Mouse (Mus musculus) cerebellum, adult 2 months (tissue): Measurements from ENCODE around the gene Gtf2a1. TPM values are rescaled to one million over a fixed set of nuclear protein-coding genes. Genes with fewer than 3 reads are reported as not detected.
"Not testable (repeated sequence)": the region's sequence is repeated elsewhere in the genome, so short reads cannot be mapped to it uniquely, and the experiment has no call there.

Experiments used
- DNase-seq, 2 experiments: peaks; one replicate each; pipeline ENCODE4 v3.0.0; 2021
- H3K27ac ChIP-seq: fragments of 200-500 bp; 2 replicates; pipeline ENCODE4 v1.5.1; 2012; ENCODE audit warnings: low read length, control low read depth, inconsistent platforms; ENCODE audit not compliant: insufficient read depth
- H3K27me3 ChIP-seq: fragments of 200-500 bp; 2 replicates; pipeline ENCODE4 v1.6.1; 2012; ENCODE audit warnings: inconsistent platforms, mild to moderate bottlenecking, low read length, moderate library complexity; ENCODE audit not compliant: control insufficient read depth, insufficient read depth
- H3K4me1 ChIP-seq: fragments of 200-500 bp; 2 replicates; pipeline ENCODE4 v1.6.1; 2011; ENCODE audit warnings: low read length; ENCODE audit not compliant: control insufficient read depth, insufficient read depth
- H3K4me3 ChIP-seq: fragments of 200-500 bp; replicated peaks from 2 replicates; pipeline ENCODE3; 2011; ENCODE audit warnings: mild to moderate bottlenecking, low read depth, low read length, control low read depth; ENCODE audit not compliant: insufficient read depth
- CTCF ChIP-seq: fragments of 200-500 bp; IDR thresholded peaks from 2 replicates; pipeline ENCODE4 v1.5.1; 2011; ENCODE audit warnings: low read depth, mild to moderate bottlenecking, control low read depth, low read length, moderate library complexity, borderline replicate concordance; ENCODE audit not compliant: insufficient read depth
- POLR2A ChIP-seq: fragments of 200-500 bp; IDR thresholded peaks from 2 replicates; pipeline ENCODE4 v1.6.1; 2011; ENCODE audit warnings: low read length, control low read depth, borderline replicate concordance; ENCODE audit not compliant: insufficient read depth
- WGBS: fragments of 180-500 bp; shearing (Covaris S2); methylation state at CpG from one replicate; pipeline ENCODE4 v1.1.7; 2018; 5-methylcytosine and 5-hydroxymethylcytosine counted together
- polyA plus RNA-seq: library from polyadenylated mRNA; depleted of rRNA; stranded (reverse); fragments of >200 nt; gene quantifications from 2 replicates; pipeline ENCODE4 v1.2.3, GENCODE M21; 2012

Gene Gtf2a1
- polyA plus RNA-seq, 1 experiment, result 25.5 TPM

GRCm38 (mm10) chr12:91571708-91572107, 18.6 kb downstream of the Gtf2a1 start:
- Histone ChIP-seq H3K4me1 (no peaks in the 10 kb centered on the region), H3K27me3 (no peaks in the 10 kb centered on the region), H3K27ac (no peak overlapping the region), H3K4me3 (no peak overlapping the region)
- DNase-seq, result no peak
- TF ChIP-seq POLR2A, result no peak
- no peak for TF ChIP-seq CTCF
- WGBS, result 55% methylated on average over 2 of the region's 2 CpGs

DNA sequence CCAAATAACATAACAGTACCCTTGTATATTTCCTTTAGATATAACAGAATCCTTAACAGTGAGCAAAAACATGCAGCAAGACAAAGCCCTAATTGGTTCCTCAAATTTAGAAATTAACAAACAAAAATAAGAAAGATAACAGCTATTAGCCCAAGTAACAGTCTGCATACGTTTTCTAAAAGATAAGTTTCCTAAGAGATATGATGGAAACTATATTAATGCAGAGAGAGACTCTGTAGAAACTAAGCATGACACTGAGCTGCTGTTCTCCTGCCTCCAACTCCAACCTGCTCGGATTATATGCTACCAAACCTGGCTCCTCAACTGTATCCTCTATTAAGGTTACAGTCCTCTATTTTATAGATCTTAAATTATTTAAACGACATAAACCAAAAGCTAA, 21.0 kb downstream of the Gtf2a1 start:
- H3K4me3 ChIP-seq, result no peak overlapping the region
- no peak for TF ChIP-seq CTCF
- TF ChIP-seq POLR2A, result no peak
- no peaks in the 10 kb centered on the region for H3K4me1 ChIP-seq
- H3K27me3 ChIP-seq, result no peaks in the 10 kb centered on the region
- DNase-seq, result no peak
- WGBS, result 87% methylated on average over 3 of the region's 3 CpGs
- no peak overlapping the region for H3K27ac ChIP-seq

GRCm38 (mm10) chr12:91567145-91567544, 23.1 kb downstream of the Gtf2a1 start:
- H3K27me3 ChIP-seq, result no peaks in the 10 kb centered on the region
- no peak overlapping the region for H3K27ac ChIP-seq
- no peaks in the 10 kb centered on the region for H3K4me1 ChIP-seq
- H3K4me3 ChIP-seq, result no peak overlapping the region
- 96% methylated on average over 4 of the region's 4 CpGs for WGBS
- no peak for DNase-seq
- TF ChIP-seq CTCF (no peak), POLR2A (no peak)

DNA sequence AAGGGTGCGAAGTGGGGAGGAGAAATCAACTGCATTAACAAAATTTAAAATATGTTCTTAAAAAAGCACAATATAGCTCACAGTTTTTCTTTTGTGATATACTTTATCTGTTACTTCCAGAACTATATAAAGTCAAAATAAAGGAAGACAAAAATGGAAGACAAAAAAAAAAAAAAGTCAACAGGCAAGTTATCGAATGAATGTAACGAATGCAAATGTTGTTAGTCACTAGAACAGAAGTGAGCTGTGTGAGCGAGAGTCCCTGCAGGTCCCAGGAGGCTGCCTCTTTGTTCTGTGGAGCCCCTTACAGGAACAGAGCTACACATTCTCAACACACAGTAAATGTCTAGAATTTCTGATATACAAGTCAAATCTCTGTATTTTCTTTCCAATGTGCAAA, 32.1 kb downstream of the Gtf2a1 start:
- WGBS, result 72% methylated on average over 4 of the region's 4 CpGs
- not testable (repeated sequence) for DNase-seq, H3K27ac ChIP-seq, H3K27me3 ChIP-seq, H3K4me1 ChIP-seq, H3K4me3 ChIP-seq

- 96% methylated on average over 8 of the region's 8 CpGs for WGBS
- not testable (repeated sequence) for DNase-seq
Observed at GRCm38 (mm10) chr12:91557358-91558005, 32.8 kb downstream of the Gtf2a1 start.

GRCm38 (mm10) chr12:91551773-91552526, 38.3 kb downstream of the Gtf2a1 start:
- 2% methylated on average over 19 of the region's 19 CpGs for WGBS
- Histone ChIP-seq H3K27ac (no peak overlapping the region), H3K4me3 (peak overlapping the region; percentile 32), H3K27me3 (no peaks in the 10 kb centered on the region), H3K4me1 (no peaks in the 10 kb centered on the region)
- TF ChIP-seq CTCF (no peak), POLR2A (no peak)
- peak; percentile 65 to 69 for DNase-seq

More at GRCm38 (mm10) chr12:91557358-91558005, 32.8 kb downstream of the Gtf2a1 start:
- H3K4me1 ChIP-seq, H3K4me3 ChIP-seq, H3K27me3 ChIP-seq, H3K27ac ChIP-seq: not testable (repeated sequence)

GRCm38 (mm10) chr12:91549471-91549870, 40.8 kb downstream of the Gtf2a1 start:
- no peaks in the 10 kb centered on the region for H3K27me3 ChIP-seq
- WGBS, result 59% methylated on average over 9 of the region's 9 CpGs
- H3K4me1 ChIP-seq, result no peaks in the 10 kb centered on the region
- no peak for TF ChIP-seq CTCF
- TF ChIP-seq POLR2A, result no peak
- no peak overlapping the region for H3K27ac ChIP-seq
- DNase-seq, result no peak
- H3K4me3 ChIP-seq, result no peak overlapping the region

GRCm38 (mm10) chr12:91540202-91540601, 50.1 kb downstream of the Gtf2a1 start:
- no peaks in the 10 kb centered on the region for H3K4me1 ChIP-seq
- no peak overlapping the region for H3K4me3 ChIP-seq
- H3K27me3 ChIP-seq, result no peaks in the 10 kb centered on the region
- no peak for DNase-seq
- WGBS, result 89% methylated on average over 7 of the region's 7 CpGs
- H3K27ac ChIP-seq, result no peak overlapping the region
- TF ChIP-seq POLR2A (no peak), CTCF (no peak)
